Mouse (Mus musculus): Measurements from ENCODE around the gene Hspb7.

DNA sequence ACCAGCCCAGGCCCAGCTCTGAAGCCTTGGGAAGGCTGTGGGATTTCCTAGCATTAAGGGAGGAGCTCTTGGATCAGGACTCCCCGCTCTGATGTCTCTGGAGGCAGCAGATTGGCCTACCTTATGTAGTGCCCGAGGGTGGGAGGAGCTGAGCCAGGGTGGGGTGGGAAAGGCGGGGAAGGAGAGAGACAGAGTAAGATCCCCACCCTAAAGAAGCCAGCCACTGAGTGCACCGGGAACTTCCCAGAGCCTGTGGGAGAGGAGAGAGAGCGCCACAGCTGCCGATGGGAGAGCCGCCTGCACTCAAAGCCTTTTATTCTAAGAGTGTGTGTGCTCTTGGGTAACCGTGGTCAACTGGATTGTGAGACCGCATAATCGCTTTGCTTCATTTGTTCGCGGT, 40.5 kb downstream of the Hspb7 start:
- no peak for TF ChIP-seq POLR2A (IDR thresholded peaks at IDR 0.05; ENCODE audit: borderline replicate concordance, low read depth, low read length)
- no peak for TF ChIP-seq CTCF (IDR thresholded peaks at IDR 0.05; ENCODE audit: low read depth, low read length)

Data from bone marrow macrophage, adult 2 months (primary cell).